Mouse (Mus musculus) heart, postnatal 0 days (tissue): ENCODE measurements at regions not wholly inside any gene's neighbourhood (a gene's known extent, or its start where the extent isn't known, plus 50 kb on each side); places are given as distances from the start of the nearest gene placed in this dataset.

Source experiments
- CTCF ChIP-seq: IDR thresholded peaks from 2 replicates; pipeline ENCODE4 v1.5.1; 2016; ENCODE audit warnings: antibody characterized with exemption, control low read depth, low read depth
- EP300 ChIP-seq: IDR thresholded peaks from 2 replicates; pipeline ENCODE4 v1.6.1; 2016; ENCODE audit warnings: antibody characterized with exemption, low read depth

DNA sequence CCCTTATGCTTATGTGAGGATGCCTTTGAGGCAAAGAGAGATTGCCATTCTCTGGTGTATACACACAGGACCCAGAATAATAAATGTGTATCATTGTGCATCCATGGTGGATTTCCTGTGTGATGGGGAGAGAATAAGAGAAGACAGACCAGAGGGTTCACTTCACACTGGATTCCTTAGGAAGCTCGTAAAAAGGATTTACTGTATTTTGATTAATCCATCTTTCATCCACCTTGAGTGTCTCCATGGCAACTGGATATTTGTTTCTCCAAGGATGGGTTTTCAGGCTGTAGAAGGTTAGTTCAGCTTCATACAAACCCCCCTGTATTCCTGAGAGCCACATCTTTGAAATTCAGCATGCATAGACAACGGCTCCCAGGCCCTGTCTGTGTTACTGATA lies 113.7 kb downstream of the Akr1d1 start:
- TF ChIP-seq EP300 (no peak), CTCF (no peak)
